Mouse (Mus musculus): ENCODE measurements around the gene Cacna1i. TPM values are rescaled to one million over a fixed set of nuclear protein-coding genes. Genes with fewer than 3 reads are reported as not detected.

Cacna1i gene
- 0.72 and 0.80 TPM in 2 replicates for polyA plus RNA-seq (2012; rRNA removed)

- 3% methylated on average over 50 of the region's 50 CpGs for WGBS
- no peak for DNase-seq (ENCODE audit: low read depth, low spot score)
Observed at GRCm38 (mm10) chr15:80286851-80287415, at the start of gene Cacna1i. Gene Cacna1i (plus strand): TSS chr15:80287238.

GRCm38 (mm10) chr15:80248135-80248534, 38.9 kb upstream of the Cacna1i start:
- 95% methylated on average over 12 of the region's 12 CpGs for WGBS
- no peak for DNase-seq (ENCODE audit: low read depth, low spot score)

- WGBS: 80% methylated on average over 1 of the region's 1 CpGs
- no peak for DNase-seq (ENCODE audit: low read depth, low spot score)
Observed at GRCm38 (mm10) chr15:80248596-80248995, 38.4 kb upstream of the Cacna1i start.

- WGBS: 93% methylated on average over 10 of the region's 10 CpGs
- DNase-seq (ENCODE audit: low read depth, low spot score): no peak
Observed at GRCm38 (mm10) chr15:80249672-80250071, 37.4 kb upstream of the Cacna1i start.

GRCm38 (mm10) chr15:80250586-80250985, 36.5 kb upstream of the Cacna1i start:
- 62% methylated on average over 6 of the region's 6 CpGs for WGBS

GRCm38 (mm10) chr15:80253530-80253929, 33.5 kb upstream of the Cacna1i start:
- no peak for DNase-seq (ENCODE audit: low read depth, low spot score)
- 39% methylated on average over 2 of the region's 2 CpGs for WGBS

More at GRCm38 (mm10) chr15:80250586-80250985, 36.5 kb upstream of the Cacna1i start:
- DNase-seq (ENCODE audit: low read depth, low spot score): no peak

GRCm38 (mm10) chr15:80254207-80254606, 32.8 kb upstream of the Cacna1i start:
- 15% methylated on average over 6 of the region's 6 CpGs for WGBS
- no peak for DNase-seq (ENCODE audit: low read depth, low spot score)

GRCm38 (mm10) chr15:80254847-80255645, 32.0 kb upstream of the Cacna1i start, which contains the start of gene Atf4:
Gene Atf4 (plus strand): TSS chr15:80255184.
- under 1% methylated on average over 62 of the region's 62 CpGs for WGBS
- DNase-seq (ENCODE audit: low read depth, low spot score): peak; percentile 98

- DNase-seq (ENCODE audit: low read depth, low spot score): no peak
- WGBS: under 1% methylated on average over 50 of the region's 51 CpGs
Observed at GRCm38 (mm10) chr15:80255646-80256121, 31.4 kb upstream of the Cacna1i start.

GRCm38 (mm10) chr15:80256242-80256641, 30.8 kb upstream of the Cacna1i start:
- no peak for DNase-seq (ENCODE audit: low read depth, low spot score)

GRCm38 (mm10) chr15:80256656-80257601, 30.1 kb upstream of the Cacna1i start:
- DNase-seq (ENCODE audit: low read depth, low spot score): no peak
- WGBS: 14% methylated on average over 12 of the region's 12 CpGs

More at GRCm38 (mm10) chr15:80256242-80256641, 30.8 kb upstream of the Cacna1i start:
- 2% methylated on average over 16 of the region's 16 CpGs for WGBS

GRCm38 (mm10) chr15:80257602-80258239, 29.3 kb upstream of the Cacna1i start:
- WGBS: 8% methylated on average over 4 of the region's 4 CpGs
- no peak for DNase-seq (ENCODE audit: low read depth, low spot score)

GRCm38 (mm10) chr15:80258240-80259170, 28.5 kb upstream of the Cacna1i start:
- 43% methylated on average over 11 of the region's 11 CpGs for whole genome bisulfite sequencing
- DNase-seq (ENCODE audit: low read depth, low spot score): no peak

GRCm38 (mm10) chr15:80259406-80260045, 27.5 kb upstream of the Cacna1i start:
- 78% methylated on average over 8 of the region's 8 CpGs for whole genome bisulfite sequencing
- DNase-seq (ENCODE audit: low read depth, low spot score): no peak

GRCm38 (mm10) chr15:80260677-80261076, 26.4 kb upstream of the Cacna1i start:
- 9% methylated on average over 3 of the region's 3 CpGs for WGBS
- DNase-seq (ENCODE audit: low read depth, low spot score): no peak

- WGBS: 47% methylated on average over 7 of the region's 7 CpGs
- DNase-seq (ENCODE audit: low read depth, low spot score): no peak
Observed at GRCm38 (mm10) chr15:80261100-80261499, 25.9 kb upstream of the Cacna1i start.

GRCm38 (mm10) chr15:80263610-80264575, 23.1 kb upstream of the Cacna1i start, which contains the start of gene Rps19bp1:
Gene Rps19bp1 (minus strand): TSS chr15:80264315.
- 1% methylated on average over 66 of the region's 66 CpGs for WGBS
- no peak for DNase-seq (ENCODE audit: low read depth, low spot score)

Measured in large intestine, adult 2 months (tissue).